Mouse (Mus musculus) embryonic facial prominence, embryonic 10.5 days (tissue): ENCODE measurements at regions not wholly inside any gene's neighbourhood (a gene's known extent, or its start where the extent isn't known, plus 50 kb on each side); places are given as distances from the start of the nearest gene placed in this dataset.
A peak's percentile ranks its signal among the peaks of the same experiment; 100 is the strongest.

ENCODE experiments used
- DNase-seq: peaks from one replicate; pipeline ENCODE4 v3.0.0-alpha.2; 2017; ENCODE audit warnings: low spot score
- H3K27ac ChIP-seq: fragments of 300-500 bp; sonication (generic); replicated peaks from 2 replicates; pipeline ENCODE4 v1.5.1; 2016; ENCODE audit warnings: mild to moderate bottlenecking
- H3K27me3 ChIP-seq: fragments of 300-500 bp; sonication (generic); replicated peaks from 2 replicates; pipeline ENCODE4 v1.6.1; 2016; ENCODE audit warnings: low read depth, mild to moderate bottlenecking; ENCODE audit not compliant: poor library complexity, severe bottlenecking
- H3K36me3 ChIP-seq: fragments of 300-500 bp; sonication (generic); replicated peaks from 2 replicates; pipeline ENCODE4 v1.6.1; 2016; ENCODE audit warnings: mild to moderate bottlenecking, moderate library complexity
- H3K4me1 ChIP-seq: fragments of 300-500 bp; sonication (generic); 2 replicates; pipeline ENCODE4 v1.6.1; 2016
- H3K4me3 ChIP-seq: fragments of 300-500 bp; sonication (generic); 2 replicates; pipeline ENCODE4 v1.5.1; 2016; ENCODE audit warnings: mild to moderate bottlenecking, moderate library complexity
- H3K9me3 ChIP-seq: fragments of 300-500 bp; sonication (generic); 2 replicates; pipeline ENCODE4 v1.6.1; 2016; ENCODE audit warnings: mild to moderate bottlenecking
- WGBS: fragments of 180-500 bp; shearing (Covaris S2); methylation state at CpG from one replicate; pipeline ENCODE4 v1.1.7; 2016; 5-methylcytosine and 5-hydroxymethylcytosine counted together

DNA sequence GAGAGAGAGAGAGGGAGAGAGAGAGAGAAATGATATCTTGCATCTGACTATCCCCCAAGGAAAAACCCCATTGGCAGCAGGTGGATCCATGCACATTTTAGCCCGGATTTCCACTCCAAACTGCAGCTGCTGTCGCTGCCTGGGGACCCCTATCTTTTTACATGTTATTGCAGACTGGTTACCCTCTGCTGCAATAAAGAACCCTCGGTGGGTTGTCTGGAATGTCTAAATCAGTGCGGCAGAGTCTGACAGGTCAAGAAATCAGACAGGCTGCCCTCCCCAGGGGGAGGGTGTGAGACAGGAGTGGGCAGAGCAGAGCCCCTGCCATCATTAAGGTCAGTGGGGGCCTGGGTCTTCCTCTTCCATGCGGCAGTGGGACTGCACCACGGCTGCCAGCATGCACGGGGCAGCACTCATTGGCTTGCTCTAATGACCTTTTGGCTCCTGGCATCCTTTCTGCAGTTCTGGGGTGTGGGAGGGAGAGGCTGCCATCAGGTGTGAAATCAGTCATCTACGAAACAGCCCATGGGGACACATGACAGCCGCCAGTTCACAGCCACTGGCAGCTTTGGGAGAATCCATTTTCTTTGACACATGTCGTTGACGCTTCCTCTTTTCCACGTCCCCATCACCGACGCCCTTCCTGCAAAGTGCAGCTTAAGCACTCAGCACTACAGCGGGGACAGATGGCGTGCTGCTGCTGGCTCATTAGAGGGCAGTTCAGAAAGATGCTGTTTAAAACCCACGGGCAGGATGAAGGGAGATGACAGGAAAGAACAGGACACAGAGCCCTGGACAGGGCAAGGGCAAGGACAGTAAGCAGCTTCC, 256.8 kb upstream of the Sulf2 start:
- Histone ChIP-seq H3K4me1 (peaks cover 61% of the 10 kb centered on the region), H3K36me3 (no peaks in the 10 kb centered on the region), H3K27me3 (no peaks in the 10 kb centered on the region), H3K9me3 (peaks cover 8% of the 10 kb centered on the region), H3K4me3 (no peak overlapping the region), H3K27ac (peak overlapping the region; percentile 69)
- no peak for DNase-seq
- WGBS: 53% methylated on average over 17 of the region's 17 CpGs

DNA sequence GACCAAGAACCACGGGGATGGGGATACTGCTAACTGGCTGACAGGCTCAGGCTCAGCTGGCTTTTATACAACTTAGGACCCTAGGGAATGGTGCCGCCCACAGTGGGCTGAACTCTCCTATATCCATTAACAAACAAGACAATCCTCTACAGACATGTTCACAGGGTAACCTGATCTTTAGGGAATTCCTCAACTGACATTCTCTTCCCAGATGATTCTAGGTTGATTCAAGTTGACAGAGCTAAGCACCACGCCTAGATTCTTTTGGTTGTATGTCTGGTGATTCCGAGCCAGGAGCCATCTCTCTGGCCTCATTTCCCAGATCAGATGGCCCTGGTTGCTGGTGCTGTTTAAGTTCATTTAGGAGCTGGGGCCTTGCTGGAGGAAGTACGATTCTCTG, 253.9 kb upstream of the Sulf2 start:
- peaks cover 68% of the 10 kb centered on the region for H3K4me1 ChIP-seq
- 86% methylated on average over 5 of the region's 5 CpGs for WGBS
- H3K27ac ChIP-seq: no peak overlapping the region

DNA sequence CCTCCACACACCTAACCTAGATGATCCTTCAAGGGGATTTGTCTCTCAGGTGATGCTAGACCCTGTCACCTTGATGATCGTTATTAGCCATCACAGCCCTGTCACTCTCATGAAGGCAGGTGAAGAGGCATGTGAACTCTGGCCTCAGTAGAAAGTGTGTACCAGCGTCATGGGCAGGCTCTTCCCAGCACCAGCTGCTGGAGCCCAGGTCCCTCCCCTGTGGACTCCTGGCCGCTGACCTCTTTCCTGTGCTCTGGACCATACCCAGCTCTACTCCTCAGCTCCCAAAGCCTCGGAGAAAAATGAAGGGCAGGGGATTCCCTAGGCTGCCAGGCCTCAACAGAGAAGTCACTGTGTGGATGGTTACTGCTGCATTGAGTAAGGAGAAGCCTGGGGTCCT, 253.3 kb upstream of the Sulf2 start:
- Histone ChIP-seq H3K27ac (peak overlapping the region; percentile 42; the same call in 1 of the 2 replicates), H3K4me1 (peaks cover 72% of the 10 kb centered on the region)
- WGBS: 90% methylated on average over 4 of the region's 4 CpGs

More for the DNA sequence above, 253.9 kb upstream of the Sulf2 start:
- Histone ChIP-seq H3K36me3 (no peaks in the 10 kb centered on the region), H3K27me3 (no peaks in the 10 kb centered on the region), H3K9me3 (peaks cover 8% of the 10 kb centered on the region), H3K4me3 (no peak overlapping the region)
- no peak for DNase-seq

DNA sequence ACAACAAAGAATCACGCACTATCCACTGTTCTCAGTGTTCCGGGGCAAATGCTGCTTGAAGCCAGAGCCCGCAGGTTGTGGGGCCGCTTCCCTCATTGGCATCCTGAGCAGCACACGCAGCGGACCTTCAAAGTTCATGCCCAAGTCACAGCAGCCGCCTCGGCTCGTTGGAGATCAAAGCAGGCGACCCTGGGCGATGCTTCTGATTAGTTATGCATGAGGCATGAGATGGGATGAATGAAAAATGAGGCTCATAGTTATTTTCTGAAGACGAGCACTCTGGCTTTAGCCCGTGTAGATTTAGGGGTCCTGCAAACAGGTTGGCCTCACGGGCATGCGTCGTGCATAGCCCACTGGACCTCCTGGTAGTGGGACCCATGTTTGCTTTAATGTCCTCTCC, 252.5 kb upstream of the Sulf2 start:
- no peak for DNase-seq
- H3K4me3 ChIP-seq: no peak overlapping the region
- 73% methylated on average over 16 of the region's 16 CpGs for WGBS
- H3K27me3 ChIP-seq: no peaks in the 10 kb centered on the region
- H3K9me3 ChIP-seq: peaks cover 8% of the 10 kb centered on the region
- H3K4me1 ChIP-seq: peaks cover 73% of the 10 kb centered on the region
- no peak overlapping the region for H3K27ac ChIP-seq
- no peaks in the 10 kb centered on the region for H3K36me3 ChIP-seq

More for the DNA sequence above, 253.3 kb upstream of the Sulf2 start:
- peaks cover 8% of the 10 kb centered on the region for H3K9me3 ChIP-seq
- H3K4me3 ChIP-seq: no peak overlapping the region
- DNase-seq: no peak
- no peaks in the 10 kb centered on the region for H3K27me3 ChIP-seq
- no peaks in the 10 kb centered on the region for H3K36me3 ChIP-seq

DNA sequence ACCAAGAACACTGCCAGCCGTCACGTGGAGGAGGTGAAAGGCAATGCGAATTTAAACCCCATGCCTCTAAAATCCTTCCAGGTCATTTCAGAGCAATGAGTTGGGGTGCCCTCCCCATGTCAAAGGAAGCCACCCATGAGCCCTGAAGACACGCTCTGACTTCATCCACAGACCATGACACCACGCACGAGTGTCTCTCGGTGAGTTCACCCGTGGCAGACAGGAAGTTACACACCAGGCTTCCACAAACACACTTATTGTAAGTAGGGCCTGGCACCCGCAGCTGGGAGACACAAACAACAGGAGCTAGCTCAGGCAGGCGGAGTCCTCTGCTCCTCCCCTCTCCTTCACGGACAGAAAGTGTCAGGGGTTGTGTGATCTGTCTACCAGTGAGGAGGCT, 251.4 kb upstream of the Sulf2 start:
- no peaks in the 10 kb centered on the region for H3K27me3 ChIP-seq
- no peaks in the 10 kb centered on the region for H3K36me3 ChIP-seq
- whole genome bisulfite sequencing: 77% methylated on average over 11 of the region's 11 CpGs
- H3K9me3 ChIP-seq: peaks cover 8% of the 10 kb centered on the region
- H3K4me3 ChIP-seq: no peak overlapping the region
- no peak for DNase-seq
- peaks cover 65% of the 10 kb centered on the region for H3K4me1 ChIP-seq
- peak overlapping the region; percentile 57; the same call in 1 of the 2 replicates for H3K27ac ChIP-seq

DNA sequence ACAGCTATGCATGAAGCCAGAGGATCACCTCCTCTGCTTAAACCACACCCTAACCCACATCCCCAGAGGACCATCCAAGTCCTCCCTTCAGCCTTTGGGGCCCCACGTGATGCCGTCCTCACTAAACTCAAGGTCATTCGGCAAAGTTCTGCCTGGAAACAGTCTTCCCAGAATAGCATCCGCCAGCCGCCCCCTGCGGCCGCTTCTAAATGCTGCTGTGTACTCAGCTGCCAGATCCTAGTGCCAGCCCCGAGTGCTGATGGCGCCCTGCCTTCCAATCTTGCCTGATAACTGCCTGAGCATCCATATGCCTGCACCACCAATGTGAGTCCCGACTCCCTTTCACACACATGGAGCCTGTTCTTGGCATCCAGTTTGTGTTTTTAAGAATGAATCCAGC, 247.9 kb upstream of the Sulf2 start:
- Histone ChIP-seq H3K36me3 (no peaks in the 10 kb centered on the region), H3K4me1 (peaks cover 73% of the 10 kb centered on the region)
- WGBS: 80% methylated on average over 10 of the region's 10 CpGs

DNA sequence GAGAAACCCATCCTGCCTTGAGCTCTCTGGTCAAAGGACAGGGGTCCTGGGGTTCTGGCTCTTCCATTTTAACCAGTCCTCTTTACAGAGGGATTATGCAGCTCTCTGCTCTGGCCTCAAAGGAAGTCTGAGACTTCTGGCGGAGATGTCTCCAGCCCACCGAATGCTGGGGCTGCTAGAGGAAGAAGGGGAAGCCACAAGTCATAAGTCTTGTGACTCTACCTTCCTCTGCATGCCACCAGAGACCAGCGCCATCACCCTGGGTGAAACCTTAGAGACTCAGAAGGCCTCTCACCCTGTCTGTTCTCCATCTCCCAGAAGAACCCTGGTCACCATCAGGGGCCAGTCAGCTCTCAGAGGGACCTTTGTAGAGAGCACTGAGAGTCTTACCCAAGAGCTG, 246.4 kb upstream of the Sulf2 start:
- H3K27ac ChIP-seq: peak overlapping the region; percentile 27
- peaks cover 73% of the 10 kb centered on the region for H3K4me1 ChIP-seq
- DNase-seq: no peak
- no peaks in the 10 kb centered on the region for H3K9me3 ChIP-seq
- H3K36me3 ChIP-seq: no peaks in the 10 kb centered on the region
- 0 out of 2 replicates have a peak, but pooled peaks cover 5% of the 10 kb centered on the region for H3K27me3 ChIP-seq
- no peak overlapping the region for H3K4me3 ChIP-seq
- WGBS: 90% methylated on average over 3 of the region's 3 CpGs

More for the DNA sequence above, 247.9 kb upstream of the Sulf2 start:
- Histone ChIP-seq H3K27me3 (no peaks in the 10 kb centered on the region), H3K9me3 (no peaks in the 10 kb centered on the region), H3K27ac (peak overlapping the region; percentile 41), H3K4me3 (no peak overlapping the region)
- DNase-seq: peak; percentile 32

DNA sequence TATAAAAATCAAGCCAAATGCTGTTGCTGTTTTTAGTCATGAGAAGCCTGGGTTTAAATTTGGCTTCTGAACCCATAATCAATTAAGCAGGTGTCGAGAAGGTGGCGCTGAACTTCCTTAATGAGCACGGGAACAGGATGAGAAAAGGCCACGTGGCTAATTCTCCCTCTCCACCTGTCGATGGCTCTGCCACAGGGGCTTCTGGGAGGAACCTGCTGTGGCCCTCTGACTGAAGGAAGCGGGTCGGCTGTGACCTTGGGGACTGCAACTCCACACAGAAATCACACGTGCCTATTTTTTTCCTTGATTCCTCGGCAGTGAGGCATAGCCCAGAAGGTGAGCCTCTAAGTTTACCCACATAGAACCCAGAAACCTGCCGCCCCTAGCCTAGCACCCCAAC, 244.8 kb upstream of the Sulf2 start:
- Histone ChIP-seq H3K4me1 (peaks cover 59% of the 10 kb centered on the region), H3K27ac (peak overlapping the region; percentile 83; the same call in 1 of the 2 replicates), H3K9me3 (no peaks in the 10 kb centered on the region), H3K27me3 (0 out of 2 replicates have a peak, but pooled peaks cover 5% of the 10 kb centered on the region), H3K4me3 (no peak overlapping the region), H3K36me3 (no peaks in the 10 kb centered on the region)
- WGBS: 78% methylated on average over 10 of the region's 10 CpGs
- no peak for DNase-seq

DNA sequence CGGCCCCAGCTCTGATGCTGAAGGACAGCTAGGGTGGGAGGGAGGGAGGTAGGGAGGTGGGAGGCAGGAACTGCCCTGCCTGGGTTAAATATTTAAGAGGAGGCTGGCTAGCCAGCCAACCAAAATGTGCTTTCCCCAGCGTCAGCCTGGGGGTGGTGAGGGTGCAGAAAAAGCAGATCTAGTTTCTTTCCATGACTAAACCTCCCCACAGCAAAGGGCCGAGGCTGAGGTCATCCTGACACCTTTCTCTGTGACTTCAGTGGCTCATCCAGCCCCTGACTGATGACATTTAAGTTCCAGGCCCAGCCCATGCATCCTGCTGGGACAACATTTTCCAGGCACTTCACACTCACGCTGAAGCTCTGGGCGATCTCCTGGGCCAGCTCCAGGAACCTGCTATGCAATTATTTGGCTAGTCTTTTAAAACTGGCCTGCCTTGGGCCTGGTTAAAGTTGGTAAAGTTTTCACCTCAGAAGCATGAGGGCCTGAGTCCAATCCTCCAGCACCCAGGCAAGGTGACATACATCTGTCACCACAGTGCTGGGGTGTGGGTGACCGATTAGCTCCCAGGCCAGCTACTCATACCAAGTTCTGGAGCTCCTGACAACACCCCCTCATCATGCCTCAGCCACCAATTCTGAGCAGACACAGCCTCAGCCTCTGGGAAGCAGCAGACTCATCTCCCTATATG, 243.8 kb upstream of the Sulf2 start:
- DNase-seq: peak; percentile 67
- Histone ChIP-seq H3K36me3 (no peaks in the 10 kb centered on the region), H3K4me1 (peaks cover 63% of the 10 kb centered on the region), H3K27me3 (peaks cover 5% of the 10 kb centered on the region; the same call in 1 of the 2 replicates), H3K9me3 (no peaks in the 10 kb centered on the region), H3K27ac (peak overlapping the region; percentile 83), H3K4me3 (no peak overlapping the region)
- WGBS: 28% methylated on average over 6 of the region's 6 CpGs

DNA sequence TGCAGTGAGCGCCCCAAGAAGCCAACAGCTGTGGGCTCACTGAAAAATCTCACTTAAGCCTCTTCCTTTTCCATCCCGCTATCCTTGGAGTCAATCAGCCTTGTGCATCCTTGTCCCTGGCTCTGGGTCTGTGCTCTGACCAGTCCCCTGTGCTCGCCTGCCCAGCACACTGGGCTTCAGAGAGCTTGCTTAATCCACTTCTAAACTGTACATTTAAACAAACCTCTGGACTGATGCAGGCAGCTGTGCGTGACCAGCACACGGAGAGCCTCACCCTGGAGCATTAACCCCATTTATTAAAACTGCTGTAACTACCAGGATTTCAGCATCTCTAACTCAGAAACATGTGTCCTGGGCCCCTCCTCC, 243.3 kb upstream of the Sulf2 start:
- Histone ChIP-seq H3K36me3 (no peaks in the 10 kb centered on the region), H3K27me3 (peaks cover 5% of the 10 kb centered on the region; the same call in 1 of the 2 replicates), H3K9me3 (no peaks in the 10 kb centered on the region), H3K4me3 (no peak overlapping the region), H3K27ac (peak overlapping the region; percentile 83), H3K4me1 (peaks cover 63% of the 10 kb centered on the region)
- 59% methylated on average over 5 of the region's 5 CpGs for WGBS
- no peak for DNase-seq

DNA sequence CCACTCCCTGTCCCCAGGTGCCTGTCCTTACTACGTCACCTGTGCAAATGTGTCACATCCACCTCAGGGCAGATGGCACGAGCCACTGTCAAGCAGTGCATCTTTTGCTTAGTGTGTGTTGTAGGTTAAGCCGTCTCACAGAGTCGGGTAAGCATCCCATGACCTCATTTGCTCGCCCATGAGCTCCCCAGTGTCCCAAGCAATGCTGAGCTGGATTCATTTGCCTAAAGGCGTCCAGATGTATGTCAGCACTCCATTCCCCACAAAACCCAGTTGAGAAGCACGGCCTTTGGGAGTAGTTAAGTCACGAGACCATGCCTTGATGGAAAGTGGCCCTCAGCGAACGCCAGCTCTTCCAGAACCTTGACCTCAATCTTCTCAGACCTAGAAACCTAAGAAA, 242.7 kb upstream of the Sulf2 start:
- no peaks in the 10 kb centered on the region for H3K9me3 ChIP-seq
- no peak overlapping the region for H3K4me3 ChIP-seq
- H3K4me1 ChIP-seq: peaks cover 62% of the 10 kb centered on the region
- no peak for DNase-seq
- peak overlapping the region; percentile 83 for H3K27ac ChIP-seq
- no peaks in the 10 kb centered on the region for H3K36me3 ChIP-seq
- H3K27me3 ChIP-seq: peaks cover 5% of the 10 kb centered on the region; the same call in 1 of the 2 replicates
- 81% methylated on average over 10 of the region's 10 CpGs for WGBS

DNA sequence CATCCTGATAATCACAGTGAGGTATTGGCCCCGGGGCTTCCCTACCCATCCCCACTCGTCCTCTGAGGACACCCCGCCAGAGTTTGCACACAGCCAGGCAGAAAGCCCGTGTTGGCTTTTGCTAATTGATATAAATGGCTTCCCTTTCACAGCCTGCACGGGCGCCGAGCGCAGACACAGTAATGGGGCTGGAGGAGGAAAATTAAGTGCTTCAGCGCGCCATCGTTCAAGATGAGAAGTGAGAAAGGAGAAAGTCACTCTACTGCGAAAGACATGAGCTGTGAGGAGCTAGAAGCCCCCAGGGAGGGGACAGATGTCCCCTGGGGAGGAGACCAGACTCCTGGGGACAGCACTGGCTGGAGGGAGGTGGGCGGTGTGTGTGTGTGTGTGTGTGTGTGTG, 239.2 kb upstream of the Sulf2 start:
- no peak for DNase-seq
- Histone ChIP-seq H3K4me1 (peaks cover 64% of the 10 kb centered on the region), H3K4me3 (no peak overlapping the region), H3K27ac (peak overlapping the region; percentile 73), H3K9me3 (no peaks in the 10 kb centered on the region), H3K27me3 (peaks cover 12% of the 10 kb centered on the region; the same call in 1 of the 2 replicates), H3K36me3 (no peaks in the 10 kb centered on the region)
- 51% methylated on average over 13 of the region's 13 CpGs for WGBS

DNA sequence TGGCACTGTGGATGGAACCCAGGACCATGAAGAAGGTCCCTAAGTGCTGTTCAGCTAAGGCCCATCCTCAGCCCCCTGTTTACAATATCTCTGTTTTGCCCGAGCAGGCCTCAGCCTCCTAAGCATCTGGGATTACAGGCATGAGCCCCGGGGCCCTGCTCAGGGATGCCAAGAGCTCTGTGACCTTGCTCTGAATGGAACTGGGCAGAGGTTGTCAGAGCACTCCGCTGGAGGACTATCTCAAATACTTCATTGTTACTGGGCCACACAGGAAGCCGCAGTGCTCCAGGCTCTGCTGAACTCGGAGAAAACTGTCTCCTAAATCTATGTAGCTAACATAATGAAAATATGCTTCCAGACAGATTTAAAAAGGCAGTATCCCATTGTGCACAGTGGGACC, 235.7 kb upstream of the Sulf2 start:
- DNase-seq: peak; percentile 37
- H3K27ac ChIP-seq: peak overlapping the region; percentile 66
- peaks cover 68% of the 10 kb centered on the region for H3K4me1 ChIP-seq
- H3K27me3 ChIP-seq: peaks cover 7% of the 10 kb centered on the region; the same call in 1 of the 2 replicates
- 31% methylated on average over 5 of the region's 5 CpGs for WGBS
- H3K4me3 ChIP-seq: no peak overlapping the region
- H3K9me3 ChIP-seq: no peaks in the 10 kb centered on the region
- no peaks in the 10 kb centered on the region for H3K36me3 ChIP-seq
